Comparison of ENCODE assay signal across 11 mouse cellular contexts in the genomic region with DNA sequence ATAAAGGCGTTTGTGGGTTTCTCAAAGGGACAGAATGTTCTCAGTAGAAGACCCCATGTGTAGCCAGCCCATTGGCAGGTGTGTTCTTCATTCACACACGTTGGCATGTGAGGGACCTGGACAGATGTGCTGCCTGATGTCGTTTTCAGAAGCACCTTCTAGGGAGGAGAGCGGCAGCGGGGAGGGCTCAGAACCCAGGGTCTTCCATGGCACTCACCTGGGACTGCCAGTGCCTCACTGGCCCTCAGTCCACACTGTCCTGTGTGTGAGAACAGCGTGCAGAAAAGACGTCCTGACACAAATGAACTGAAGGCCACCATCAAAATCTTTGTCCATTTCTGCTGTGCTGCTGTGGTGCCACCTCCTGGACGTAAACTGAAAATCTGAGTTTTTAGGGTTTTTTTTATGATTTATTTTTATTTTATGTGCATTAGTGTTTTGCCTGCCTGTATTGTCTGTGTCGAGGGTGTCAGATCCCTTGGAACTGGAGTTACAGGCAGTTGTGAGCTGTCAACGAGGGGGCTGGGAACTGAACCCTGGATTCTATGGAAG. TPM values are rescaled to one million over a fixed set of nuclear protein-coding genes. Genes with fewer than 3 reads are reported as not detected.
A peak's percentile ranks its signal among the peaks of the same experiment; 100 is the strongest.
DNase-seq lines count a peak whose midpoint lies in the region; ATAC-seq and TF ChIP-seq lines count a peak whose summit lies in the region.
"Had no signal": no experiment of that assay in that cellular context is flagged by ENCODE, and none has a peak within 500 bp of the region (broad histone marks: within the 10 kb centered on the region; RNA-seq: fewer than 3 reads in every experiment).

No protein-coding gene starts in this region.

- peaks cover 18% of the 10 kb centered on the region for H3K36me3 ChIP-seq in lung, embryonic 14.5 days (ENCODE audit: insufficient read depth)
- H3K36me3 ChIP-seq in MEL (ENCODE audit: control insufficient read depth in 1 of 2, insufficient read depth in 2 of 2, low read length in 2 of 2), result peaks cover 3 to 8% of the 10 kb centered on the region in 2 experiments
- H3K36me3 ChIP-seq in hindbrain, postnatal 0 days (ENCODE audit: insufficient read depth, low read length), result peaks cover 24% of the 10 kb centered on the region

- TF ChIP-seq EP300 in MEL (IDR thresholded peaks at IDR 0.05; ENCODE audit: low read depth in 1 of 2, low read length in 2 of 2), result no peak

- no peak overlapping the region for H3K4me2 ChIP-seq in lung, embryonic 14.5 days
- no peak overlapping the region for H3K4me2 ChIP-seq in hindbrain, postnatal 0 days (ENCODE audit: low read depth, low read length)

- H3K9me3 ChIP-seq in lung, embryonic 14.5 days (ENCODE audit: low read depth, low read length), result peaks cover 4% of the 10 kb centered on the region; the same call in 1 of the 2 replicates
- no peaks in the 10 kb centered on the region for H3K9me3 ChIP-seq in MEL (replicated peaks; ENCODE audit: insufficient read depth, low read length)
- H3K9me3 ChIP-seq in hindbrain, postnatal 0 days (ENCODE audit: low read length), result 0 out of 2 replicates have a peak, but pooled peaks cover 6% of the 10 kb centered on the region

- no peaks in the 10 kb centered on the region for H3K4me1 ChIP-seq in lung, embryonic 14.5 days (ENCODE audit: insufficient read depth)
- H3K4me1 ChIP-seq in MEL (ENCODE audit: control insufficient read depth in 1 of 2, insufficient read depth in 2 of 2, low read length in 2 of 2), result peaks cover 2 to 7% of the 10 kb centered on the region in 2 experiments; a peak in 3 of 4 replicates
- H3K4me1 ChIP-seq in hindbrain, postnatal 0 days (ENCODE audit: insufficient read depth, low read length), result no peaks in the 10 kb centered on the region
- H3K4me1 ChIP-seq in lung, adult 2 months (ENCODE audit: control insufficient read depth, insufficient read depth, low read length), result peaks cover 2% of the 10 kb centered on the region; the same call in 1 of the 2 replicates

- DNase-seq in gastrocnemius, adult 2 months, result no peak
- no peak for DNase-seq in gastrocnemius, postnatal 25 days
- DNase-seq in lung, embryonic 14.5 days, result peak; percentile 54
- DNase-seq in lung, postnatal 14 days, result no peak
- peak; percentile 46 for DNase-seq in MEL (ENCODE audit: low read depth, low spot score)
- peak; percentile 48 for DNase-seq in hindbrain, postnatal 0 days (ENCODE audit: low spot score)
- DNase-seq in lung, adult 2 months, result no peak
- DNase-seq in kidney, postnatal 25 days, result no peak
- DNase-seq: adrenal gland, postnatal 25 days; lung, postnatal 4 days; thymus, postnatal 14 days had no signal

- ATAC-seq in lung, embryonic 14.5 days (ENCODE audit: insufficient read depth), result no peak
- 0 out of 2 replicates have a peak, but pooled peaks have one; percentile 32 for ATAC-seq in hindbrain, postnatal 0 days

- peak; percentile 75 for TF ChIP-seq RAD21 in MEL (IDR thresholded peaks at IDR 0.05; ENCODE audit: low read depth, low read length)

- no peak overlapping the region for H3K9ac ChIP-seq in lung, embryonic 14.5 days
- H3K9ac ChIP-seq in MEL (ENCODE audit: control insufficient read depth, low read depth, low read length, poor library complexity, severe bottlenecking), result no peak overlapping the region
- H3K9ac ChIP-seq in hindbrain, postnatal 0 days (replicated peaks; ENCODE audit: low read length), result no peak overlapping the region

- peak; percentile 48 for TF ChIP-seq CTCF in gastrocnemius, adult 2 months (IDR thresholded peaks at IDR 0.05)
- TF ChIP-seq CTCF in lung, embryonic 14.5 days (IDR thresholded peaks at IDR 0.05; ENCODE audit: low read depth), result peak; percentile 57
- TF ChIP-seq CTCF in MEL (IDR thresholded peaks at IDR 0.05 in 2 of 3, conservative IDR thresholded peaks at IDR 0.05 in 1 of 3; ENCODE audit: control insufficient read depth in 1 of 3, insufficient read depth in 1 of 3, low read depth in 2 of 3, low read length in 3 of 3, poor library complexity in 1 of 3, severe bottlenecking in 1 of 3), result peak in 2 of 3 experiments; percentile 33 to 66; a peak in 5 of 6 replicates
- TF ChIP-seq CTCF in hindbrain, postnatal 0 days (IDR thresholded peaks at IDR 0.05; ENCODE audit: low read depth), result peak; percentile 71
- TF ChIP-seq CTCF in lung, adult 2 months (IDR thresholded peaks at IDR 0.05; ENCODE audit: insufficient read depth, low read length), result no peak

- H3K79me2 ChIP-seq in MEL (ENCODE audit: control insufficient read depth, insufficient read depth, low read length, poor library complexity), result peaks cover 5% of the 10 kb centered on the region

- WGBS in lung, embryonic 14.5 days, result 67% methylated on average over 10 of the region's 10 CpGs
- WGBS in hindbrain, postnatal 0 days, result 68% methylated on average over 10 of the region's 10 CpGs
- WGBS in lung, adult 2 months, result 71% methylated on average over 10 of the region's 10 CpGs

- TF ChIP-seq POLR2A in MEL (IDR thresholded peaks at IDR 0.05; ENCODE audit: control insufficient read depth in 1 of 2, insufficient read depth in 1 of 2, low read depth in 1 of 2, low read length in 2 of 2, poor library complexity in 1 of 2), result no peak
- TF ChIP-seq POLR2A in lung, adult 2 months (IDR thresholded peaks at IDR 0.05; ENCODE audit: borderline replicate concordance, extremely low read depth, low read depth, low read length), result no peak

- intact Hi-C loops in gastrocnemius, adult 2 months (cut with DNase I), result loop anchor here (5.0 kb wide), 1 partner anchor 380 kb away; no protein-coding TSS in a partner anchor

- no peaks in the 10 kb centered on the region for H3K27me3 ChIP-seq in lung, embryonic 14.5 days (ENCODE audit: insufficient read depth, low read length)
- H3K27me3 ChIP-seq in MEL (ENCODE audit: control insufficient read depth in 1 of 2, insufficient read depth in 2 of 2, low read length in 2 of 2), result no peaks in the 10 kb centered on the region
- no peaks in the 10 kb centered on the region for H3K27me3 ChIP-seq in hindbrain, postnatal 0 days (ENCODE audit: insufficient read depth, low read length)

- no peak overlapping the region for H3K4me3 ChIP-seq in gastrocnemius, adult 2 months
- H3K4me3 ChIP-seq in lung, embryonic 14.5 days (ENCODE audit: low read depth, low read length), result no peak overlapping the region
- H3K4me3 ChIP-seq in MEL (ENCODE audit: control insufficient read depth in 1 of 2, insufficient read depth in 1 of 2, low read depth in 2 of 2, low read length in 2 of 2), result no peak overlapping the region
- H3K4me3 ChIP-seq in hindbrain, postnatal 0 days (ENCODE audit: low read length), result no peak overlapping the region
- no peak overlapping the region for H3K4me3 ChIP-seq in lung, adult 2 months (replicated peaks; ENCODE audit: extremely low read depth, low read depth, low read length)

- H3K27ac ChIP-seq in gastrocnemius, adult 2 months, result no peak overlapping the region
- no peak overlapping the region for H3K27ac ChIP-seq in lung, embryonic 14.5 days (ENCODE audit: low read depth)
- H3K27ac ChIP-seq in MEL (ENCODE audit: control insufficient read depth, low read depth, low read length), result no peak overlapping the region
- H3K27ac ChIP-seq in hindbrain, postnatal 0 days, result no peak overlapping the region

TF ChIP-seq in MEL, 35 proteins besides CTCF, POLR2A, EP300 and RAD21 (continues in another document):
- TF ChIP-seq TAL1 (IDR thresholded peaks at IDR 0.05; ENCODE audit: low read length) (no peak), CHD2 (IDR thresholded peaks at IDR 0.05; ENCODE audit: low read length) (no peak), JUND (IDR thresholded peaks at IDR 0.05; ENCODE audit: low read depth, low read length) (no peak), ZNF384 (IDR thresholded peaks at IDR 0.05; ENCODE audit: low read depth, low read length) (peak; percentile 72), ETS1 (IDR thresholded peaks at IDR 0.05; ENCODE audit: low read depth, low read length) (no peak), SMC3 (IDR thresholded peaks at IDR 0.05; ENCODE audit: low read depth, low read length) (peak; percentile 71), ZC3H11A (IDR thresholded peaks at IDR 0.05; ENCODE audit: low read depth, low read length) (peak; percentile 49), NELFE (IDR thresholded peaks at IDR 0.05; ENCODE audit: low read depth, low read length) (no peak), USF1 (IDR thresholded peaks at IDR 0.05; ENCODE audit: low read depth, low read length) (no peak), MYB (IDR thresholded peaks at IDR 0.05; ENCODE audit: low read depth, low read length) (no peak)

RNA-seq across cellular contexts. Expression of gene 3110040N11Rik, which starts 11.5 kb away (rescaled TPM):
- total RNA-seq in gastrocnemius, adult 2 months (2021), result 10 to 100 TPM; 17.3 to 23.7 TPM
- 10 to 100 TPM; 13.3 to 16.9 TPM for total RNA-seq in gastrocnemius, postnatal 25 days (2021)
- polyA plus RNA-seq in lung, embryonic 14.5 days (2014; fragmentation: Nextera tagmentation; extraction: Ambion mirVana), result 45.3 and 49.9 TPM in 2 replicates
- 35.7 and 51.4 TPM in 2 replicates for total RNA-seq in MEL (2012; rRNA removed)
- 10 to 100 TPM in 1 of 2 experiments, not detected in 1; 61.7 TPM for polyA plus RNA-seq in MEL (2012; ENCODE audit: insufficient read depth in 1 of 2, insufficient read length in 2 of 2, low read depth in 1 of 2, low replicate concordance in 2 of 2, missing spikeins in 1 of 2)
- 26.2 and 41.8 TPM in 2 replicates for total RNA-seq in hindbrain, postnatal 0 days (2014; rRNA removed)
- polyA plus RNA-seq in hindbrain, postnatal 0 days (2015; fragmentation: Nextera tagmentation; extraction: Ambion mirVana), result 43.4 and 48.9 TPM in 2 replicates
- 12.4 and 17.5 TPM in 2 replicates for polyA plus RNA-seq in lung, adult 2 months (2012; rRNA removed)

RNA-seq across cellular contexts. Expression of gene Ramac, which starts 15.0 kb away (rescaled TPM):
- total RNA-seq in gastrocnemius, adult 2 months (2021), result 10 to 100 TPM; 23.8 to 24.8 TPM
- total RNA-seq in gastrocnemius, postnatal 25 days (2021), result 10 to 100 TPM; 19.1 to 20.7 TPM
- polyA plus RNA-seq in lung, embryonic 14.5 days (2014; fragmentation: Nextera tagmentation; extraction: Ambion mirVana), result 121 and 124 TPM in 2 replicates
- total RNA-seq in MEL (2012; rRNA removed), result 44.0 and 49.0 TPM in 2 replicates
- 10 to 100 TPM in 1 of 2 experiments, not detected in 1; 33.9 TPM for polyA plus RNA-seq in MEL (2012; ENCODE audit: insufficient read depth in 1 of 2, insufficient read length in 2 of 2, low read depth in 1 of 2, low replicate concordance in 2 of 2, missing spikeins in 1 of 2)
- 45.2 and 52.0 TPM in 2 replicates for total RNA-seq in hindbrain, postnatal 0 days (2014; rRNA removed)
- 165 and 170 TPM in 2 replicates for polyA plus RNA-seq in hindbrain, postnatal 0 days (2015; fragmentation: Nextera tagmentation; extraction: Ambion mirVana)
- 7.6 and 13.6 TPM in 2 replicates for polyA plus RNA-seq in lung, adult 2 months (2012; rRNA removed)

RNA-seq across cellular contexts. Expression of gene Btbd1, which starts 51.5 kb away (rescaled TPM):
- total RNA-seq in gastrocnemius, adult 2 months (2021), result 100 to 1,000 TPM; 145 to 194 TPM
- 100 to 1,000 TPM; 147 to 165 TPM for total RNA-seq in gastrocnemius, postnatal 25 days (2021)
- 81.8 and 92.3 TPM in 2 replicates for polyA plus RNA-seq in lung, embryonic 14.5 days (2014; fragmentation: Nextera tagmentation; extraction: Ambion mirVana)
- total RNA-seq in MEL (2012; rRNA removed), result 31.0 and 36.0 TPM in 2 replicates
- polyA plus RNA-seq in MEL (2012; ENCODE audit: insufficient read depth in 1 of 2, insufficient read length in 2 of 2, low read depth in 1 of 2, low replicate concordance in 2 of 2, missing spikeins in 1 of 2), result 10 to 100 TPM in 1 of 2 experiments, not detected in 1; 62.0 TPM
- total RNA-seq in hindbrain, postnatal 0 days (2014; rRNA removed), result 93.0 and 100 TPM in 2 replicates
- 86.3 and 86.8 TPM in 2 replicates for polyA plus RNA-seq in hindbrain, postnatal 0 days (2015; fragmentation: Nextera tagmentation; extraction: Ambion mirVana)
- polyA plus RNA-seq in lung, adult 2 months (2012; rRNA removed), result 27.4 and 28.7 TPM in 2 replicates

Comparison
In these comparisons a context has a peak if more than half of its experiments do, and no peak if none do; other contexts are left out.
1. DNase-seq: peak in lung, embryonic 14.5 days (single experiment), MEL (single experiment) and hindbrain, postnatal 0 days (single experiment); none in gastrocnemius, adult 2 months (single experiment), gastrocnemius, postnatal 25 days (single experiment), lung, postnatal 14 days (single experiment), lung, adult 2 months (single experiment) and kidney, postnatal 25 days (0 of 2).